Mouse (Mus musculus): ENCODE measurements at regions not wholly inside any gene's neighbourhood (a gene's known extent, or its start where the extent isn't known, plus 50 kb on each side); places are given as distances from the start of the nearest gene placed in this dataset.

DNA sequence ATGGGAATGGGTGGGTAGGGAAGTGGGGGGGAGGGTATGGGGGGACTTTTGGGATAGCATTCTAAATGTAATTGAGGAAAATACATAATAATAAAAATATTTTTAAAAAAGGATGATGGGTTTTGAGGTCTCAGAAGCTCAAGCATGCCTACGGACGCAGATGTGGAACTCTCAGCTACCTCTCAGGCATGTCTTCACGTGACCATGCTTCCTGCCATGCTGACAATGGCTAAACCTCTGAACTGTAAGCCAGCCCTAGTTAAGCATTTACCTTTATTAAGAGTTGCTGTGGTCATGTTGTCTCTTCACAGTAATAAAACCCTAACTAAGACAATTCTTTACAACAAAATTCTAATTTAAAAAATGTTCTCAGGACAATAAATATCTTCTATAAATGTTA, 80.0 kb downstream of the Tex36 start:
- Histone ChIP-seq H3K27ac (ENCODE audit: low read length) (no peak overlapping the region), H3K27me3 (ENCODE audit: control insufficient read depth, insufficient read depth, low read length) (no peaks in the 10 kb centered on the region), H3K4me2 (ENCODE audit: low read depth, low read length) (no peak overlapping the region), H3K9me3 (replicated peaks; ENCODE audit: control insufficient read depth, low read length) (no peaks in the 10 kb centered on the region), H3K4me1 (ENCODE audit: control insufficient read depth, insufficient read depth, low read length) (no peaks in the 10 kb centered on the region), H3K36me3 (ENCODE audit: control insufficient read depth, insufficient read depth) (no peaks in the 10 kb centered on the region), H3K9ac (ENCODE audit: low read length) (no peak overlapping the region), H3K4me3 (ENCODE audit: low read length) (no peak overlapping the region)
- 81% methylated on average over 3 of the region's 3 CpGs for WGBS
- no peak for ATAC-seq (replicated peaks; ENCODE audit: extremely low read depth, insufficient read depth, low FRiP score)

GRCm38 (mm10) chr7:133518926-133519325, 83.0 kb downstream of the Tex36 start:
- 72% methylated on average over 3 of the region's 3 CpGs for WGBS
- Histone ChIP-seq H3K4me3 (ENCODE audit: low read length) (no peak overlapping the region), H3K4me2 (ENCODE audit: low read depth, low read length) (no peak overlapping the region), H3K9ac (ENCODE audit: low read length) (no peak overlapping the region), H3K36me3 (ENCODE audit: control insufficient read depth, insufficient read depth) (no peaks in the 10 kb centered on the region), H3K9me3 (replicated peaks; ENCODE audit: control insufficient read depth, low read length) (no peaks in the 10 kb centered on the region), H3K4me1 (ENCODE audit: control insufficient read depth, insufficient read depth, low read length) (no peaks in the 10 kb centered on the region), H3K27me3 (ENCODE audit: control insufficient read depth, insufficient read depth, low read length) (no peaks in the 10 kb centered on the region), H3K27ac (ENCODE audit: low read length) (no peak overlapping the region)
- no peak for ATAC-seq (replicated peaks; ENCODE audit: extremely low read depth, insufficient read depth, low FRiP score)

GRCm38 (mm10) chr7:133517576-133517975, 84.4 kb downstream of the Tex36 start:
- Histone ChIP-seq H3K36me3 (ENCODE audit: control insufficient read depth, insufficient read depth) (no peaks in the 10 kb centered on the region), H3K27ac (ENCODE audit: low read length) (no peak overlapping the region), H3K27me3 (ENCODE audit: control insufficient read depth, insufficient read depth, low read length) (no peaks in the 10 kb centered on the region), H3K4me3 (ENCODE audit: low read length) (no peak overlapping the region), H3K9me3 (replicated peaks; ENCODE audit: control insufficient read depth, low read length) (no peaks in the 10 kb centered on the region), H3K4me1 (ENCODE audit: control insufficient read depth, insufficient read depth, low read length) (no peaks in the 10 kb centered on the region), H3K4me2 (ENCODE audit: low read depth, low read length) (no peak overlapping the region), H3K9ac (ENCODE audit: low read length) (no peak overlapping the region)
- ATAC-seq (replicated peaks; ENCODE audit: extremely low read depth, insufficient read depth, low FRiP score), result no peak
- WGBS, result 75% methylated on average over 5 of the region's 5 CpGs

DNA sequence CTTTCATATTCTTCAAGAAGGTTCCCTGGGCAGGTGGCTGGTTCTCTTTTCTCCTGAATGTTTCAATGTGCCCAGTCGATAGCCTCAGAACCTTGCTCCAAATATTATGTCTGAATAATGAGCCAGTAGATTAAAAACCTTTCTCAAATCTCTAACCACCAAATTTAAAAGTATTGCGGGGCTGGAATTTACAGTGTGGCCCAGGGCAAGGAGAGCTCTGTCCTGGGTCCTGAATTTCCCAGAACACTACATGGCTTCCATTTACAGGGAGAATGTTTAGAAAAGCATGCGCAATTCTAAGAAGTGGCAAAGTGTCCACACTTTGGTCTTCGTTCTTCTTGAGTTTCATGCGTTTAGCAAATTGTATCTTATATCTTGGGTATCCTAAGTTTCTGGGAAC, 91.0 kb downstream of the Tex36 start:
- no peaks in the 10 kb centered on the region for H3K27me3 ChIP-seq (ENCODE audit: control insufficient read depth, insufficient read depth, low read length)
- H3K4me2 ChIP-seq (ENCODE audit: low read depth, low read length), result no peak overlapping the region
- no peaks in the 10 kb centered on the region for H3K36me3 ChIP-seq (ENCODE audit: control insufficient read depth, insufficient read depth)
- H3K27ac ChIP-seq (ENCODE audit: low read length), result no peak overlapping the region
- H3K9ac ChIP-seq (ENCODE audit: low read length), result no peak overlapping the region
- no peak overlapping the region for H3K4me3 ChIP-seq (ENCODE audit: low read length)
- H3K4me1 ChIP-seq (ENCODE audit: control insufficient read depth, insufficient read depth, low read length), result no peaks in the 10 kb centered on the region
- ATAC-seq (replicated peaks; ENCODE audit: extremely low read depth, insufficient read depth, low FRiP score), result no peak
- H3K9me3 ChIP-seq (replicated peaks; ENCODE audit: control insufficient read depth, low read length), result no peaks in the 10 kb centered on the region; the same call in 1 of the 2 replicates
- 45% methylated on average over 5 of the region's 5 CpGs for WGBS

- no peak for ATAC-seq (replicated peaks; ENCODE audit: extremely low read depth, insufficient read depth, low FRiP score)
- WGBS, result 48% methylated on average over 4 of the region's 4 CpGs
Measured at GRCm38 (mm10) chr7:133509486-133509885, 92.5 kb downstream of the Tex36 start.

GRCm38 (mm10) chr7:133508370-133509012, 93.5 kb downstream of the Tex36 start:
- H3K9me3 ChIP-seq (replicated peaks; ENCODE audit: control insufficient read depth, low read length), result no peaks in the 10 kb centered on the region; the same call in 1 of the 2 replicates
- 76% methylated on average over 11 of the region's 11 CpGs for WGBS
- H3K4me1 ChIP-seq (ENCODE audit: control insufficient read depth, insufficient read depth, low read length), result no peaks in the 10 kb centered on the region
- no peak for ATAC-seq (replicated peaks; ENCODE audit: extremely low read depth, insufficient read depth, low FRiP score)
- H3K36me3 ChIP-seq (ENCODE audit: control insufficient read depth, insufficient read depth), result no peaks in the 10 kb centered on the region
- H3K27ac ChIP-seq (ENCODE audit: low read length), result no peak overlapping the region
- H3K27me3 ChIP-seq (ENCODE audit: control insufficient read depth, insufficient read depth, low read length), result no peaks in the 10 kb centered on the region
- H3K4me3 ChIP-seq (ENCODE audit: low read length), result no peak overlapping the region
- no peak overlapping the region for H3K4me2 ChIP-seq (ENCODE audit: low read depth, low read length)
- no peak overlapping the region for H3K9ac ChIP-seq (ENCODE audit: low read length)

More at GRCm38 (mm10) chr7:133509486-133509885, 92.5 kb downstream of the Tex36 start:
- Histone ChIP-seq H3K4me2 (ENCODE audit: low read depth, low read length) (no peak overlapping the region), H3K9ac (ENCODE audit: low read length) (no peak overlapping the region), H3K27ac (ENCODE audit: low read length) (no peak overlapping the region), H3K36me3 (ENCODE audit: control insufficient read depth, insufficient read depth) (no peaks in the 10 kb centered on the region), H3K4me3 (ENCODE audit: low read length) (no peak overlapping the region), H3K27me3 (ENCODE audit: control insufficient read depth, insufficient read depth, low read length) (no peaks in the 10 kb centered on the region), H3K9me3 (replicated peaks; ENCODE audit: control insufficient read depth, low read length) (no peaks in the 10 kb centered on the region; the same call in 1 of the 2 replicates), H3K4me1 (ENCODE audit: control insufficient read depth, insufficient read depth, low read length) (no peaks in the 10 kb centered on the region)

GRCm38 (mm10) chr7:133505628-133506027, 96.3 kb downstream of the Tex36 start:
- Histone ChIP-seq H3K27me3 (ENCODE audit: control insufficient read depth, insufficient read depth, low read length) (no peaks in the 10 kb centered on the region), H3K27ac (ENCODE audit: low read length) (no peak overlapping the region), H3K4me3 (ENCODE audit: low read length) (no peak overlapping the region), H3K36me3 (ENCODE audit: control insufficient read depth, insufficient read depth) (no peaks in the 10 kb centered on the region), H3K9ac (ENCODE audit: low read length) (no peak overlapping the region), H3K4me1 (ENCODE audit: control insufficient read depth, insufficient read depth, low read length) (no peaks in the 10 kb centered on the region), H3K9me3 (replicated peaks; ENCODE audit: control insufficient read depth, low read length) (no peaks in the 10 kb centered on the region), H3K4me2 (ENCODE audit: low read depth, low read length) (no peak overlapping the region)
- WGBS, result 80% methylated on average over 2 of the region's 2 CpGs
- ATAC-seq (replicated peaks; ENCODE audit: extremely low read depth, insufficient read depth, low FRiP score), result no peak

GRCm38 (mm10) chr7:133503946-133504345, 98.0 kb downstream of the Tex36 start:
- no peak overlapping the region for H3K9ac ChIP-seq (ENCODE audit: low read length)
- H3K27me3 ChIP-seq (ENCODE audit: control insufficient read depth, insufficient read depth, low read length), result 0 out of 2 replicates have a peak, but pooled peaks cover 2% of the 10 kb centered on the region
- H3K9me3 ChIP-seq (replicated peaks; ENCODE audit: control insufficient read depth, low read length), result no peaks in the 10 kb centered on the region
- H3K36me3 ChIP-seq (ENCODE audit: control insufficient read depth, insufficient read depth), result no peaks in the 10 kb centered on the region
- H3K4me3 ChIP-seq (ENCODE audit: low read length), result no peak overlapping the region
- H3K27ac ChIP-seq (ENCODE audit: low read length), result no peak overlapping the region
- no peak for ATAC-seq (replicated peaks; ENCODE audit: extremely low read depth, insufficient read depth, low FRiP score)
- WGBS, result 84% methylated on average over 5 of the region's 5 CpGs
- no peak overlapping the region for H3K4me2 ChIP-seq (ENCODE audit: low read depth, low read length)
- no peaks in the 10 kb centered on the region for H3K4me1 ChIP-seq (ENCODE audit: control insufficient read depth, insufficient read depth, low read length)

DNA sequence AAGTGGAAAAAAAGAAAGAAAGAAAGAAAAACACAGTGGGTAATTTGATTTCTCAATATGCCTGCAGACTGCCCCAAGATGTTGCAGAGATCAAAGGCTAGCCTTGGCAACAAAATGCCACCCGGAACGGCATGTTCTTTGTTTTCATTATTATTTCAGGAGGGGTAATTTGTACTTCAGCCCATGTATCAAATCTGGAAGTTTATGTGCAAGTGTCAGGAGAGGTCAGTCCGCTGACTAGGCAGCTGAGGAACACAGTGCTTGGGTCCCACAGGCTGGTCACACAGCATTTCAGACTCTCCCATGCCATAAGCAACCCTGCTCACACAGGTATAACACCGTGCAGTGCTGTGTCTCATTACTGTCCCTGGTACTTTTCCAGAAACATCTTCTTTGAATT, 99.2 kb downstream of the Tex36 start:
- Histone ChIP-seq H3K4me3 (ENCODE audit: low read length) (no peak overlapping the region), H3K4me2 (ENCODE audit: low read depth, low read length) (no peak overlapping the region), H3K36me3 (ENCODE audit: control insufficient read depth, insufficient read depth) (no peaks in the 10 kb centered on the region), H3K9me3 (replicated peaks; ENCODE audit: control insufficient read depth, low read length) (no peaks in the 10 kb centered on the region), H3K9ac (ENCODE audit: low read length) (no peak overlapping the region), H3K27me3 (ENCODE audit: control insufficient read depth, insufficient read depth, low read length) (0 out of 2 replicates have a peak, but pooled peaks cover 2% of the 10 kb centered on the region), H3K27ac (ENCODE audit: low read length) (no peak overlapping the region), H3K4me1 (ENCODE audit: control insufficient read depth, insufficient read depth, low read length) (no peaks in the 10 kb centered on the region)
- ATAC-seq (replicated peaks; ENCODE audit: extremely low read depth, insufficient read depth, low FRiP score), result no peak
- WGBS, result 66% methylated on average over 4 of the region's 4 CpGs

All from heart, embryonic 16.5 days (tissue).